Mouse (Mus musculus) embryonic fibroblast, embryonic 13.5 days (primary cell): ENCODE data around the gene Zfp146. TPM values are rescaled to one million over a fixed set of nuclear protein-coding genes. Genes with fewer than 3 reads are reported as not detected.
A peak's percentile ranks its signal among the peaks of the same experiment; 100 is the strongest.
"Not testable (repeated sequence)": the region's sequence is repeated elsewhere in the genome, so short reads cannot be mapped to it uniquely, and the experiment has no call there.

Source experiments
- H3K27ac ChIP-seq: 2 replicates; pipeline ENCODE4 v1.5.1; 2012; ENCODE audit warnings: low read length, control low read depth, inconsistent platforms; ENCODE audit not compliant: insufficient read depth
- H3K4me1 ChIP-seq: 2 replicates; pipeline ENCODE4 v1.6.1; 2011; ENCODE audit warnings: low read length; ENCODE audit not compliant: control insufficient read depth, insufficient read depth
- H3K4me3 ChIP-seq: 2 replicates; pipeline ENCODE4 v1.5.1; 2011; ENCODE audit warnings: mild to moderate bottlenecking, control low read depth, low read length; ENCODE audit not compliant: insufficient read depth
- CTCF ChIP-seq: IDR thresholded peaks from 2 replicates; pipeline ENCODE4 v1.5.1; 2011; ENCODE audit warnings: mild to moderate bottlenecking, control low read depth, low read length, moderate library complexity, borderline replicate concordance; ENCODE audit not compliant: insufficient read depth
- POLR2A ChIP-seq: IDR thresholded peaks from 2 replicates; pipeline ENCODE4 v1.6.1; 2011; ENCODE audit warnings: low read depth, mild to moderate bottlenecking, control low read depth, low read length, moderate library complexity
- polyA plus RNA-seq: library from polyadenylated mRNA; stranded (reverse); fragments of >200 nt; gene quantifications from 2 replicates; pipeline ENCODE4 v1.2.4, GENCODE M21; 2011; ENCODE audit warnings: low read depth; ENCODE audit not compliant: missing spikeins, insufficient read length

Gene Zfp146
- polyA plus RNA-seq, 1 experiment: 68.9 TPM

DNA sequence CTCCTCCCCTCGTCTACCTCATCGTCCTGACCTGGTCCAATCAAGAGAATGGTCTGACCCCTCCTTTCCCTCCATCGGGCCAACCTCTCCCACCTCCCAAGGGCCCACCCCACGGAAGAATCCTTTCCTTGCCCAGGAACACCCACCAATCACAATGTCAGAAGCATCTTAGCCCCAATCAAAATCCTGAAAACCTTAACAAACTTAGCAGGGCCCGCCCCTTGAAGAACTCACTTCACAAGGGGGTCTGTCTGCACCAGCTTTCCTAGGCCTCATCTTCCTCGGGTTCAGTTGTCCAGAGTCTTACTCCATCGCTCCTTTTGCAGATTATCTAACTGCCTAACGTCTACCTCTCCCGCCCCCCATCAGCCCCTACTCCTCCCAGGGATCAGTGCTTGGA is 23.5 kb upstream of the Zfp146 start:
- H3K27ac ChIP-seq: no peak overlapping the region
- H3K4me3 ChIP-seq: peak overlapping the region; percentile 94
- peaks cover 4% of the 10 kb centered on the region for H3K4me1 ChIP-seq
- no peak for TF ChIP-seq CTCF
- no peak for TF ChIP-seq POLR2A

DNA sequence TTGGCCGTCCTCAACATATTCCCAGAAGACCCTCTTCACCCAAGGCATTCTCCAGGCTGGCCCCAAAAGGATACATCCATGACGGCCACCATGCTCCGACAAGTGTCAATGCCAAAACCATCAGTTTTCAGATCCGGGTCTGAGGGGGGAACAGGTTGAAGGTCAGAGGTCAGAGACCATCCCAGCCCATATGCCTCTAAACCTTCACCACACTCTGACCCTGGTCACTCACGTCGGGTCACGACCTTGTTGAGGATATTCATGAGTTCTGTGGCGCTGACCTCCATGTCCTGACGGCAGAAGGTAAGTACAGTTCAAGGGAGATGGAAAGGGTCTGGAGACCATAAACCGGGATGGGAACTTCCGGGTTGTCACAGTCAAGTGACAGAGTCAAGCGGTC is 22.5 kb upstream of the Zfp146 start:
- TF ChIP-seq POLR2A (no peak), CTCF (no peak)
- Histone ChIP-seq H3K4me1 (peaks cover 4% of the 10 kb centered on the region), H3K4me3 (no peak overlapping the region), H3K27ac (no peak overlapping the region)

DNA sequence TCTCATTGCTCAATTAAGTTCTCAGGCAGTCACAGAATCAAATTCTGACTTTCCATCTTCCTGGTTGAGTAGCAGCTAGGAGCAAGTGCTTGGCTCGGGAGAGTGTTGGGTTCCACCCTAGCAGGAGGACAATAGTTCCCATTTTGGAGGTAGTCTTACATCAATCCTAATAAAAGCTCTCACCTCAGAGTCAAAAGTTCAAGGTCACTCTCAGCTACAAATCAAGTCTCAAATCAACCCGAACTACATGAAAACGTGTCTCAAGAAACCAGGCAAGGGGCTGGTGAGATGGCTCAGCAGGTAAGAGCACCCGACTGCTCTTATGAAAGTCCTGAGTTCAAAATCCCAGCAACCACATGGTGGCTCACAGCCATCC is 19.6 kb upstream of the Zfp146 start:
- no peak for TF ChIP-seq CTCF
- no peak for TF ChIP-seq POLR2A
- Histone ChIP-seq H3K27ac (no peak overlapping the region), H3K4me1 (no peaks in the 10 kb centered on the region), H3K4me3 (no peak overlapping the region)

DNA sequence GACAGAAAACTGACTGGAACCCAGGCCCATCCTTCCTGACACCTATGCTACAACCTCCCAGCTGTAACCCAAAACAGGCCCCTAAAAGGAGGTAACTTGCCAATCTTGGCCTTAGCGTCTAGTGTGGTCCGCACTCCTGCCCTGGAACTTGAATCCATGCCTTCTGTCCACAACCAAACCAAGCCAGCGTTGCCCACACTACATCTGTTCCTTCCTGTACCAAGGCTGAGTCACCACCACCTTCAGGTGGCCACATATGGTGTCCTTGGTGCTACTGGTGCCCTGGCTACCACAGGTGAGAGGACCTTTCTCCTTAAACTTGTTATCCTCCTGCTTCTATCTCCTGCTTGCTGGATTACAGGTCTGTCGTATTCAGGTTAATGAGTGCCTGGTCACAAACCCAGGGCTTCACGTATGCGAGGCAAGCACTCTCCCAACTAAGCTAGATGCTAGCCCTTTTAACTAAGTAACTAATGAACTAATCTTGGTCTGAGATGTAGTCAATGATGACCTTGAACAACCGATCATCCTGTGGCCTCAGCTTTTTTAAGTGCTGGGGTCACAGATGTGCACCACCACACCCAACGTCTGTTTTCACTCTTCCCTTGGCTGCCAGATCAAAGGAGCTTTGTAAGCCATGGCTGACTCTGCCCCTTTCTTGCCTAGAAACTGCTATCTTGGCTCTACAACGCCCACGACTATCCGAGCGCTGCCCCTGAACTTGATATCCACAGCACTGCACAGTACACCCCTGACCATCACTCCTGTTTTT is 19.0 kb upstream of the Zfp146 start:
- no peaks in the 10 kb centered on the region; the same call in 1 of the 2 replicates for H3K4me1 ChIP-seq
- no peak for TF ChIP-seq POLR2A
- TF ChIP-seq CTCF: no peak

DNA sequence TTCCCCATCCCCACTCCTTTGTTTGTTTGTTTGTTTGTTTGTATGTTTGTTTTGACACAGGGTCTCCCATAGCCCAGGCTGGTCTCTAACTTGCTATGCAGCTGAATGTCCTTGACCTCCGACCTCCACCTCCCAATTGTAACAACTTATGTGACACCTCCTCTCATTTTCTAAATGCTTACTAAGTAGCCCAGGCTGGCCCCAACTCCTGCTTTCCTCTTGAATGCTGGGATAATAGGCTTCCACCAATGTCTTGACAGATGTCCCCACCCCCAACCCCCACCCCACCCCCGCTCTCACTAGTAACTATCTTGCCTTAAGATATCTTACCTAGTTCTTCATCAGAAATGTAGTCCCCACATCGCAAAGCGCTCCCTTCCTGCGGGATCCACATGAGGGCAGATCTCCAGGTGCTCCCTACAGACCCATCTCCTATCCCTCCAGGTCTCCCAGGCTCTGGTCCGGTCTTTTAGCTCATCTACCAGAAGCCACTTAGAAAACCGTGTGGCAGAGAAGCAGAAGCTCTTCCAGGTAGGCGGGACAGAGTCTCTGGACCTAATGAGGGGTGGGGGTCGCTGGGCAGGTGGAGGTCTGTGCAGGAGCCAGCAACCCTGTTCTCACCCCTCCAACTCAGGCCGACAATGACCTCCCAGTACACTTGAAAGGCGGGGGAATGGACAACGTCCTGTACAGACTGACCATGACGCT is 15.2 kb upstream of the Zfp146 start:
- Histone ChIP-seq H3K4me1 (no peaks in the 10 kb centered on the region; the same call in 1 of the 2 replicates), H3K27ac (no peak overlapping the region), H3K4me3 (no peak overlapping the region)
- no peak for TF ChIP-seq POLR2A
- no peak for TF ChIP-seq CTCF

More for the DNA sequence above, 19.0 kb upstream of the Zfp146 start:
- Histone ChIP-seq H3K4me3 (no peak overlapping the region), H3K27ac (no peak overlapping the region)

DNA sequence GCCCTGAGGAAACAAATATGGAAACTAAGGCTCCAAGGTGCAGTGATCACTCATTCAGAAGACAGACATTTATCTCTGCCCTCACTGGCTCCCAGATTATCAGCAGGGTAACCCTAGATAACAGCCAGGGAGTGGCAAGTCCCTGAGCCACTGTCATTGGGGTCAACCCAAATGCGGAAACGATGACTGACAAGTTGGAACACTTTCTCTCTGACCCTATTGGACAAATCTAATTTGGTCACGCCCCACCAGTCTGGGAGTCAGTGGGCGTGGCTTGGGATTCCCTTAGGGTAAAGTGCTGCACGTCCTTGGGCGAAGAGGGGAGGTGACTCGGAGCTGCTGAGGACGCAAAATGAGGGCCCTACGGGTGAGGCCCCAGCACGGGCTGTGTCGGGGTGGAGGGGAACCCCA is 14.3 kb upstream of the Zfp146 start, which contains the start of gene Cox7a1:
TSS of gene Cox7a1 (plus strand) at position 266 of the 411 bp plus-strand sequence.
- H3K4me3 ChIP-seq: no peak within 1 kb of the TSS

DNA sequence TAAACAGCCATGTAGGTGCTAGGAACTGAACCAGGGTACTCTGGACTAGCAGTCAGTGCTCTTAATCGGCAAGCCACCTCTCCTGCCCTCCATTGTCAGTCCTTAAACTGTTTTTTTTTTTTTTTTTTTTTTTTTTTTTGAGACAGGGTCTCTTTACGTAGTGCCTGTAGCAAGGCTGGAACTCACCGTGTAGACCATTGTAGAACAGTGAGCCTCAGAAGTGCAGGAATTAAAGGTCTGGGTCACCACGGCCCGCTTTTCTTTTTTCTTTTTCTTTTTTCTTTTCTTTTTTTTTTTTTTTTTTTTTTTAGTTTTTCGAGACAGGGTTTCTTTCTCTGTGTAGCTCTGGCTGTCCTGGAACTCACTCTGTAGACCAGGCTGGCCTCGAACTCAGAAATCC is 13.6 kb upstream of the Zfp146 start:
- not testable (repeated sequence) for H3K4me1 ChIP-seq, H3K4me3 ChIP-seq, H3K27ac ChIP-seq

More for the DNA sequence above, 14.3 kb upstream of the Zfp146 start, which contains the start of gene Cox7a1:
- Histone ChIP-seq H3K27ac (no peak within 1 kb of the TSS), H3K4me1 (no peaks in the 10 kb centered on the region; the same call in 1 of the 2 replicates)
- no peak; the same call in 1 of the 2 replicates for TF ChIP-seq POLR2A
- TF ChIP-seq CTCF: no peak

DNA sequence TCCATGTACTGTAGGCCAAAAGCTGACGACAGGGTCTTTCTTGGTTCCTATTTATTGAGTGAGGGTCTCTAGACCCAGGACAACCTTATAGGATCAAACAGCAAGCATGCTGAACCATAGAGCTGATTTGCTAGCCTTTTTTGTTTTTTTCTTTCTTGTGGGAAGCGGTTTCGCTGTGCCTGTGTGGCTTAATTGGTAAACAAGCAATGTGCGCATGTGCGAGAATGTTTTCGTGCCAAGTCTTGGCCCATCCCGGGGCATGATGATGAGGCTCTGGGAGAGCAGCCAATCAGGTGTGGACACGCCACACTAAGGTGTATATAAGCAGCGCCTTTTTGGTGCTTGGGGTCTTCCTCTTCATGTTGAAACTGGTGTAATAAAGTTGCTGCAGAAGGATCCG is 12.4 kb upstream of the Zfp146 start:
- not testable (repeated sequence) for H3K27ac ChIP-seq, H3K4me3 ChIP-seq, H3K4me1 ChIP-seq

DNA sequence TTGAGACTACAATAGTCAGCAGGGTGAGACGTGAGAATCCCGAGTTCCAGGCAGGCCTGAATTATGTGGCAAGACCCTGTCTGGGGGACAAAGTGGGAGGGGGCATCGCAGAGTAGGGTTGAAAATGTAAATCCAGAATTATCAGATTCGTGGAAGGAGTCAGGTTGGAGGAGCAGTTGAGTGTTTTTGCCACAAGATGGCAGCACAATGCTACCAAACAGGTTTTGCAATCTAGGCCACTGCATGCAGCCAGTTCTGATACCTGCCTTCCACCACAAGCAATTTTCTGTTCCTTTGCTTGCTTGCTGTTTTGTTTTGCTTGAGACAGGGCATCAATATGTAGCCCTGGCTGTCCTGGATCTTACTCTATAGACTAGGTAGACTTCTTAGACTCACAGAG is 11.8 kb upstream of the Zfp146 start:
- no peak overlapping the region for H3K27ac ChIP-seq
- H3K4me3 ChIP-seq: no peak overlapping the region
- H3K4me1 ChIP-seq: no peaks in the 10 kb centered on the region; the same call in 1 of the 2 replicates
- TF ChIP-seq CTCF (peak; percentile 73), POLR2A (no peak)

DNA sequence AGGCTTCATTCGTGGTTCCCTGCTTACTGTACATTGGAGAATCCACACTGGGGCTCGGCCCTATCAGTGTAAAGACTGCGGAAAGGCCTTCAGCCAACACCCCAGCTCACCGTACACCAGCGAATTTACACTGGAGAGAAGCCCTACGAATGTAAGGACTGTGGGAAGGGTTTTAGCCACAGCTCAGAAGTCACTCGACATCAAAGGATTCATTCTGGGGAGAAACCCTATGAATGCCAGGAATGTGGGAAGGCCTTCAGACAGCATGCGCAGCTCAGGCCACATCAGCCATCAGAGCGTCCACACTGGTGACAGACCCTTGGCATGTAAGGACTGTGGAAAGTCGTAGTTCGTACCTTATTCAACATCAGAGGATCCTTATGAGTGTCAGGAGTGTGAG is 8.7 kb upstream of the Zfp146 start:
- TF ChIP-seq CTCF (no peak), POLR2A (no peak)
- no peak overlapping the region for H3K27ac ChIP-seq
- no peaks in the 10 kb centered on the region for H3K4me1 ChIP-seq
- H3K4me3 ChIP-seq: no peak overlapping the region
